ENCODE assay signal across 10 mouse cellular contexts in genomic region chr4:138469080-138469479, GRCm38 (mm10). TPM values are rescaled to one million over a fixed set of nuclear protein-coding genes. Genes with fewer than 3 reads are reported as not detected.
DNase-seq lines count a peak whose midpoint lies in the region; ATAC-seq lines count a peak whose summit lies in the region.
"Had no signal": no experiment of that assay in that cellular context is flagged by ENCODE, and none has a peak within 500 bp of the region (broad histone marks: within the 10 kb centered on the region; RNA-seq: fewer than 3 reads in every experiment).

No protein-coding gene starts in this region.

- DNase-seq in kidney, postnatal 10 days: no peak
- DNase-seq in neural tube, embryonic 10.5 days (ENCODE audit: extremely low spot score, low spot score): no peak
- no peak for DNase-seq in forebrain, embryonic 11.5 days (ENCODE audit: low spot score)
- DNase-seq in testis, postnatal 10 days (ENCODE audit: low spot score): no peak
- DNase-seq: cerebellum, postnatal 10 days had no signal

- peaks cover 45% of the 10 kb centered on the region for H3K4me1 ChIP-seq in kidney, embryonic 16.5 days (ENCODE audit: insufficient read depth, low read length)
- peaks cover 47% of the 10 kb centered on the region for H3K4me1 ChIP-seq in neural tube, embryonic 13.5 days (replicated peaks)
- H3K4me1 ChIP-seq in heart, embryonic 14.5 days (ENCODE audit: control insufficient read depth in 2 of 2, insufficient read depth in 2 of 2, low read length in 2 of 2): peaks cover 19 to 23% of the 10 kb centered on the region in 2 experiments
- peaks cover 31% of the 10 kb centered on the region for H3K4me1 ChIP-seq in stomach, embryonic 15.5 days
- H3K4me1 ChIP-seq in forebrain, embryonic 11.5 days (replicated peaks; ENCODE audit: control insufficient read depth, insufficient read depth, low read length): peaks cover 11% of the 10 kb centered on the region; the same call in 1 of the 2 replicates

- H3K27me3 ChIP-seq in kidney, embryonic 16.5 days (ENCODE audit: insufficient read depth, low read length): no peaks in the 10 kb centered on the region
- H3K27me3 ChIP-seq in neural tube, embryonic 13.5 days: peaks cover 12% of the 10 kb centered on the region
- peaks cover 18% of the 10 kb centered on the region for H3K27me3 ChIP-seq in heart, embryonic 14.5 days (ENCODE audit: control insufficient read depth, insufficient read depth, low read length)
- H3K27me3 ChIP-seq in stomach, embryonic 15.5 days (replicated peaks): no peaks in the 10 kb centered on the region
- peaks cover 9% of the 10 kb centered on the region for H3K27me3 ChIP-seq in forebrain, embryonic 11.5 days (ENCODE audit: control insufficient read depth, insufficient read depth, low read length)

- H3K9me3 ChIP-seq in kidney, embryonic 16.5 days (ENCODE audit: low read length): no peaks in the 10 kb centered on the region
- no peaks in the 10 kb centered on the region for H3K9me3 ChIP-seq in neural tube, embryonic 13.5 days
- H3K9me3 ChIP-seq in heart, embryonic 14.5 days (ENCODE audit: control insufficient read depth, low read length): no peaks in the 10 kb centered on the region
- no peaks in the 10 kb centered on the region for H3K9me3 ChIP-seq in stomach, embryonic 15.5 days
- no peaks in the 10 kb centered on the region for H3K9me3 ChIP-seq in forebrain, embryonic 11.5 days (ENCODE audit: control insufficient read depth, low read length)
- H3K9me3 ChIP-seq: hindbrain, embryonic 13.5 days had no signal

- no peak overlapping the region for H3K4me3 ChIP-seq in kidney, embryonic 16.5 days (ENCODE audit: low read length)
- no peak overlapping the region for H3K4me3 ChIP-seq in neural tube, embryonic 13.5 days
- no peak overlapping the region for H3K4me3 ChIP-seq in heart, embryonic 14.5 days (ENCODE audit: control insufficient read depth in 1 of 2, insufficient read depth in 1 of 2, low read depth in 1 of 2, low read length in 2 of 2)
- H3K4me3 ChIP-seq in stomach, embryonic 15.5 days (replicated peaks): no peak overlapping the region
- H3K4me3 ChIP-seq in forebrain, embryonic 11.5 days (ENCODE audit: low read depth, low read length): no peak overlapping the region
- H3K4me3 ChIP-seq: hindbrain, embryonic 13.5 days had no signal

- peak overlapping the region; percentile 24; the same call in 1 of the 2 replicates for H3K4me2 ChIP-seq in kidney, embryonic 16.5 days (replicated peaks; ENCODE audit: low read depth, low read length)
- H3K4me2 ChIP-seq in neural tube, embryonic 13.5 days: 0 out of 2 replicates have a peak overlapping the region, but pooled peaks have one; percentile 3
- H3K4me2 ChIP-seq in heart, embryonic 14.5 days (ENCODE audit: low read length): peak overlapping the region; percentile 43
- peak overlapping the region; percentile 26; the same call in 1 of the 2 replicates for H3K4me2 ChIP-seq in stomach, embryonic 15.5 days
- no peak overlapping the region for H3K4me2 ChIP-seq in forebrain, embryonic 11.5 days (ENCODE audit: low read depth, low read length, severe bottlenecking)
- H3K4me2 ChIP-seq: hindbrain, embryonic 13.5 days had no signal

- H3K9ac ChIP-seq in kidney, embryonic 16.5 days (replicated peaks; ENCODE audit: low read length): no peak overlapping the region
- H3K9ac ChIP-seq in neural tube, embryonic 13.5 days: no peak overlapping the region
- H3K9ac ChIP-seq in heart, embryonic 14.5 days (ENCODE audit: low read length): no peak overlapping the region
- no peak overlapping the region for H3K9ac ChIP-seq in stomach, embryonic 15.5 days
- H3K9ac ChIP-seq in forebrain, embryonic 11.5 days (ENCODE audit: low read length): no peak overlapping the region
- H3K9ac ChIP-seq: hindbrain, embryonic 13.5 days had no signal

- ATAC-seq in kidney, embryonic 16.5 days (ENCODE audit: low FRiP score, low TSS enrichment): no peak
- ATAC-seq in neural tube, embryonic 13.5 days (ENCODE audit: low read depth): no peak
- ATAC-seq in heart, embryonic 14.5 days (ENCODE audit: insufficient number of reproducible peaks, insufficient read depth, low FRiP score, low read depth): no peak
- ATAC-seq in stomach, embryonic 15.5 days (ENCODE audit: insufficient read depth, low FRiP score, low read depth): no peak
- no peak for ATAC-seq in forebrain, embryonic 11.5 days (replicated peaks; ENCODE audit: low FRiP score)

- WGBS in kidney, embryonic 16.5 days: 4% methylated on average over 7 of the region's 7 CpGs
- 18% methylated on average over 7 of the region's 7 CpGs for WGBS in neural tube, embryonic 13.5 days
- 2% methylated on average over 7 of the region's 7 CpGs for WGBS in heart, embryonic 14.5 days
- WGBS in stomach, embryonic 15.5 days: 10% methylated on average over 7 of the region's 7 CpGs
- WGBS in forebrain, embryonic 11.5 days: 24% methylated on average over 7 of the region's 7 CpGs

- peak overlapping the region; percentile 52; the same call in 1 of the 2 replicates for H3K27ac ChIP-seq in kidney, embryonic 16.5 days (ENCODE audit: low read length)
- H3K27ac ChIP-seq in neural tube, embryonic 13.5 days (replicated peaks): no peak overlapping the region
- no peak overlapping the region for H3K27ac ChIP-seq in heart, embryonic 14.5 days (replicated peaks in 1 of 2; ENCODE audit: control insufficient read depth in 1 of 2, insufficient read depth in 1 of 2, low read depth in 2 of 2, low read length in 2 of 2)
- H3K27ac ChIP-seq in stomach, embryonic 15.5 days: 0 out of 2 replicates have a peak overlapping the region, but pooled peaks have one; percentile 16
- no peak overlapping the region for H3K27ac ChIP-seq in forebrain, embryonic 11.5 days (ENCODE audit: low read depth, low read length)
- H3K27ac ChIP-seq: hindbrain, embryonic 13.5 days had no signal

- H3K36me3 ChIP-seq in kidney, embryonic 16.5 days (ENCODE audit: insufficient read depth, low read length): no peaks in the 10 kb centered on the region
- no peaks in the 10 kb centered on the region for H3K36me3 ChIP-seq in neural tube, embryonic 13.5 days
- no peaks in the 10 kb centered on the region for H3K36me3 ChIP-seq in heart, embryonic 14.5 days (ENCODE audit: control insufficient read depth, insufficient read depth, low read length)
- no peaks in the 10 kb centered on the region for H3K36me3 ChIP-seq in stomach, embryonic 15.5 days
- H3K36me3 ChIP-seq in forebrain, embryonic 11.5 days (ENCODE audit: control insufficient read depth, insufficient read depth, low read length): no peaks in the 10 kb centered on the region
- H3K36me3 ChIP-seq: hindbrain, embryonic 13.5 days had no signal

RNA-seq across cellular contexts. Expression of gene Camk2n1, which starts 15.0 kb away (rescaled TPM):
- polyA plus RNA-seq in kidney, embryonic 16.5 days (2015; fragmentation: Nextera tagmentation; extraction: Ambion mirVana): 6.2 and 6.4 TPM in 2 replicates
- 15.0 and 15.3 TPM in 2 replicates for polyA plus RNA-seq in neural tube, embryonic 13.5 days (2015; fragmentation: Nextera tagmentation; extraction: Ambion mirVana)
- polyA plus RNA-seq in heart, embryonic 14.5 days (2014; fragmentation: Nextera tagmentation; extraction: Ambion mirVana): 1.1 and 1.4 TPM in 2 replicates
- 5.0 and 5.2 TPM in 2 replicates for polyA plus RNA-seq in stomach, embryonic 15.5 days (2015; fragmentation: Nextera tagmentation; extraction: Ambion mirVana)
- polyA plus RNA-seq in forebrain, embryonic 11.5 days (2014; fragmentation: Nextera tagmentation; extraction: Ambion mirVana): 2.2 and 2.5 TPM in 2 replicates

RNA-seq across cellular contexts. Expression of gene Mul1, which starts 34.6 kb away (rescaled TPM):
- 21.5 and 22.4 TPM in 2 replicates for polyA plus RNA-seq in kidney, embryonic 16.5 days (2015; fragmentation: Nextera tagmentation; extraction: Ambion mirVana)
- 19.8 and 21.6 TPM in 2 replicates for polyA plus RNA-seq in neural tube, embryonic 13.5 days (2015; fragmentation: Nextera tagmentation; extraction: Ambion mirVana)
- polyA plus RNA-seq in heart, embryonic 14.5 days (2014; fragmentation: Nextera tagmentation; extraction: Ambion mirVana): 17.1 and 19.2 TPM in 2 replicates
- polyA plus RNA-seq in stomach, embryonic 15.5 days (2015; fragmentation: Nextera tagmentation; extraction: Ambion mirVana): 15.7 and 18.6 TPM in 2 replicates
- polyA plus RNA-seq in forebrain, embryonic 11.5 days (2014; fragmentation: Nextera tagmentation; extraction: Ambion mirVana): 18.6 and 21.1 TPM in 2 replicates

Comparison
In these comparisons a context has a peak if more than half of its experiments do, and no peak if none do; other contexts are left out.
1. H3K27ac ChIP-seq: peak in kidney, embryonic 16.5 days (single experiment) and stomach, embryonic 15.5 days (single experiment); none in neural tube, embryonic 13.5 days (single experiment), heart, embryonic 14.5 days (0 of 2) and forebrain, embryonic 11.5 days (single experiment).